14 mouse cellular contexts compared by ENCODE assay signal in genomic region chr11:118583989-118584388, GRCm38 (mm10).
"Had no signal": no experiment of that assay in that cellular context is flagged by ENCODE, and none has a peak within 500 bp of the region (broad histone marks: within the 10 kb centered on the region; RNA-seq: fewer than 3 reads in every experiment).

No protein-coding gene starts in this region.

- DNase-seq: kidney, adult 8-10 months; kidney, postnatal 10 days; kidney, postnatal 36 days; layer of hippocampus, postnatal 36 days; liver; lung, adult 18-20 months; lung, postnatal 14 days; lung, postnatal 4 days; midbrain, embryonic 14.5 days; retina, postnatal 1 day; right cerebral cortex, postnatal 25 days; spleen, adult 18-20 months; thymus, adult 18-20 months; thymus, postnatal 4 days had no signal
